Mouse (Mus musculus) layer of hippocampus, adult 18-20 months (tissue): Measurements from ENCODE around the gene Hdac4. TPM values are rescaled to one million over a fixed set of nuclear protein-coding genes. Genes with fewer than 3 reads are reported as not detected.
A peak's percentile ranks its signal among the peaks of the same experiment; 100 is the strongest.

Experiments
- DNase-seq, 2 experiments: peaks; one replicate each; pipeline ENCODE4 v3.0.0; 2022; ENCODE audit warnings: low spot score in 2 of 2
- total RNA-seq, 2 experiments: library from RNA; stranded (reverse); gene quantifications; 2 replicates each; pipeline ENCODE4 v1.2.3; 2021

The Hdac4 gene
- total RNA-seq, 2 experiments from 2014 or later: 110 to 113 TPM

DNA sequence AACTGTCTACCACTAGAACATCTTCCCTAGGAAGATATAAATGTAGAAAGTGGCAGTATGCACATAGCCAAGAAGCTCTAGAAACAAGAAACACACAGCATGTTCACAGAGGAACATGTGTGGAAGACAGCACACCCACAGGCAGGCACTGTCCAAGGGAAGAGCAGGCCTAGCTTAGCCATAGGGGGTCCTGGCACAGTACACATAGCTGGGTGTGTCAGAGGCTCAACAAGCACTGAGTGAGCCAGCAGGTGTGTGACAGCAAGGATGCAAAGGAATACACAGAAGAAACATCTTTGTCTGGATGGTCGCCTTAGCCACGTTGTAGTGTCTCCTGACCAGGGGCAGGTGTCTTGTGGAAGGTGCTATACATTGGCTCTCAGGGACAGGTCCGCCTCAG is 132.2 kb downstream of the Hdac4 start:
- DNase-seq: no peak

DNA sequence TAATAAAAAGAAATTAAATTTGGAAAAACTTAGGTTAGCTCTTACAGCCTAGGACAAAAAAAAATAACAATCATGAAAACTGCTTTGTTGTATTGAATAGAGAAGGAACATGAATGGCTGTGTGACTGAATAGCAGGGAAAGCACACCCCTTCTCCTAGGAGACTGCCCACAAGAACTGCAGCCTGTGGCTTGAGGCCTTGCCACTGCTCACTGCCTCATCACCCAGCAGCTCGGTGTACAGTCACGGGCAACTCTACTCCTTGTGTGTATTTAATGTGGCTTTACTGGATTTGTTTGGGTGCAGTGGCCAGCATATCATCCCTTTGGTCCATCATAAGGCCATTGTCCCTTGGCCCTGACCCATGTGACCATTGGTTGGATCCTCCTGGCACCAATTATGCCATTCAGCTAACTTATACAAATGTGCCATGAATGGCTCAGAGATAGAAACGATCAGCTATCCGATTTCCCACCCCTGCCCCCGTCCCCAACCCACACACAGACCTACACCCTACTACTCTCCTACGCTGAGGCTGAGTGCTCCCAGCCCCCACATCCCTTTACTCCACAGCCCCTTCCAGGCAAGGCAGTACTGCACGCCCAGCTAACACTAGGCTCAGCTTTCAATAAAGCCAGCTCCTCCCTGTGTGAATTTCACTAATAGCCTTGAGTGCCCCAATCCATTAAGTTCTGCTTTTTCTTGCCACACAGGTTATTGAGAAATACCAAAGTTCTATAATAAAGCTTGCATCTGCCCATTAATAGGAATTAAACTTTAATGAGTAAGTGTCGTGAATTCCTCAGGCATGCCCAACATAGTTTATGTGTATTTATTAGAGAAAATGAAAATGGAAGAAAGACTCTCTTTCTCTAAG is 134.1 kb downstream of the Hdac4 start:
- DNase-seq: no peak

DNA sequence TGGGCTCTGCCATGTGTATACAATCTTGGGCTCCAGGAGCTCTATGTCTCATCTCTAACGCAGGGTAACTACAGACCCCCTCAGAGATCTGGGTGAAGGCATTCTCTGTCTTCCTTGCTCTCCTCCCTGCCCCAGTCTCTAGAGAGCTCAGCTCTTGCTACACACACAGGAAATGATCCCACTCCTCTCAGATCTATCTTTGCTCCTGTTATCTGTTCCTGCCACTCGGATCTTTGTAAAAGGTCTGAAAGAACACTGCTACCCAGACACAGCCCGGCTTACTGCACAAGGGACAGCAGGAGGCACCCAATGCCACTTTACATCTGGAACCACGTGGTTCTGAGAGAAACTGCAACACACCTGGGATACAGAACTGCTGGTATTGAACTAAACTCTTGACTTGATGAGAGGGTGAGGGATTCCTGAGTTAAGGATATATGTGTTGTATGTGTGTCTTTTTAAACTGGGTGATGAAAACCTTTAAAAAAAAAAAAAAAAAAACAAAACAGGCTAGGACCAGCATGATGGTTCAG is 134.9 kb downstream of the Hdac4 start:
- DNase-seq: no peak

DNA sequence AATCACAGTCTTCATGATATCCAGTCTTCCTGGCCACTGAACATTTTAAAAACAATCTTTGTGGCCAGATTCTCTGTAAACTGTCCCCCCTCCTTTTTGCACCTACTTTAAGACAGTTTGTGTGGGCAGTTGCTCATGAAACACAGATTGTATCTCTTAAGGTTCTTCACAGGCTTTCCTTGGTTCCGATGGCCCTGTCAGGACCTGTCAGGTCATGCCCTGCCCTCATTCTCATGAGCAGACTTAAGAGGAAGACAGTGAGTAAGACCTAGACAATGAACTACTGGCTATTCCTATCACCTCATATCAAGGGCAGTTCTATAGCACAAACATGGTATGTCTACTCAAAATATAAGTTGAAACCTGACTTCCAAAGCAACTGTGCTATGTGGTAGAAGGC is 135.9 kb downstream of the Hdac4 start:
- DNase-seq: no peak

DNA sequence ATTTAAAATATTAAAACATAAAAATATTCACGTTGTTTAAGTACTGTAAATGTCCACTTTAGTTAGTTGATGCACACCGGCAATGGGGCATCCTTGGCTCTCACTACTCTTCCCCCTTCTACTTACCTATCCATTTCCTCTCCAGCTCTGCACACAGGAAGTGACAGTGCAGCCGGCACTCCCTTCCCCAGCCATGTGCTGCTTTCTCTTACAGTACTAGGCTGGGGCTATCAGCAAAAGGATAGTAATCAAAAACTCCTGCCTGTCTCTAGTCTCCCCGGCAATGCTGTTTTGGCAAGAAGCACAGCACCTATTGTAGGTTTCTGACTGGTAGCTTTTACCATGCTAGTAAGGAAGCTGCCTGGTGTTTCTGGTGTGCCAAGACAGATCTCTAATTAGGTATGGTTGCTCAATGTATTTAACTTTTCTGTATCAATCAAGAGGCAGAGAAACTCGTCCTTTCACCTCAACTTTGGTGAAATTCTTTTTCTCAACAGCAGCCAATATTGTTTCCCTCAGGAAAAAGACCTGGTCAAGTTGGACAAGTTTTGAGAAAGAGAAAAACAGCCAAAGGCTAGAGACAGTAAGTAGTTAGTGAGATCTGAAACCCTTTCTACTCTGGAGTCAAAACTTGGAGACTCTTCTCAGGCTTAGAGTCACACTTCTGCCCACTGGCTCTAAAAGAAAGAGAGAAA is 136.6 kb downstream of the Hdac4 start:
- DNase-seq: no peak

DNA sequence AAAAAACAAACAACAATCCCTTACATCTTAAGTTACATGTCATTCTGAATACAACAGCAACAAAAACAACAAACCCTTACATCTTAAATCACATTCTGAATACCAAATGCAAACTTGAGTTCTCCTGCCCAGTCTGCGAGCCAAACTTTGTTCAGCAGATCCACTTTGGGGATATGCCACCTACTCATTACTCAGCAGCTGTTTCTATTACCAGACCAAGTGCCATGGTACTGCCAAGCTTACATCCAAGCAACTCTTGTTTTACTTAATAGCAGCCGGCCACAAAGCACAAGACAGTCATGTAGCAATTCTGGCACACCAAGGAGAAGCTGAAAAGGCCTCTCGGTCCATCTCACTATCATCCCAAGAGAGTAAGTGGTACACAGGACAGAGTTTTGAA is 138.4 kb downstream of the Hdac4 start:
- peak in 1 of 2 experiments; percentile 39 for DNase-seq

DNA sequence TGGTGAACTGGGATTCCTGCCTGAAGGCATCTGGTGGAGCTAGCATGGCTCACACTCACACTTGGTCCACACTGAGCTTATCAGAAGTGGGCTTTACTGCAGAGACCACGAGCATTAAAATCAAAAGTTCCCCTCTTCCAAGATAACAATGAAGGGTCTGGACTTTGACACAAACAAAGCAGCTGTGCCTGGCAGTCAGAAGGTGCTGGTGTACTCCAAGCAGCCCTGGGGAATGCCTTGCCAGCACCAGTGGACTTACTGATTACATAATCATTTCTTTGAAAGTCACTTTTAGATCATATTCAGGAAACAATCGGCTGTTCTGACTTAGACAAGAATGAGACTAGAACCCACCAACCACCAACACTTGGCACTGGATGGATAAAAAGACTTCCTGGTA is 140.3 kb downstream of the Hdac4 start:
- no peak for DNase-seq

DNA sequence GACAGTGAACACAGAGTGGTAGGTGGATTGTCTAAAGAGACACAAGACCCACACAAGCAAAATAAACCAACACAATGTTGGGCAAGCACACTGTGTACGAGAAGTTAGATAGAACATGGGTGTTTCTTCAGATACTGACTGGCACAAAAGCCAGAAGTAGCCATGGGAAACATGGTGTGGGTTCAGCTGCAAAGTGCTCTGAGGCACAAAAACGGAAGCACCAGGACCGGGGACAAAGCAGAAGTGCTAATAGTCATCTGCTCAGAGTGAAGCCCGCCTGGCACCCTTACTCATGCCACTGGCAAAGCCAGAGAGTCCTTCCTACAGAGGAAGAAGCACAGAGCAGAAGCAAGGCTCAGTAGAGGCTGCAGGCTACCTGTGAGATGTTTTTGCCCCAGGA is 143.3 kb downstream of the Hdac4 start:
- DNase-seq: no peak

DNA sequence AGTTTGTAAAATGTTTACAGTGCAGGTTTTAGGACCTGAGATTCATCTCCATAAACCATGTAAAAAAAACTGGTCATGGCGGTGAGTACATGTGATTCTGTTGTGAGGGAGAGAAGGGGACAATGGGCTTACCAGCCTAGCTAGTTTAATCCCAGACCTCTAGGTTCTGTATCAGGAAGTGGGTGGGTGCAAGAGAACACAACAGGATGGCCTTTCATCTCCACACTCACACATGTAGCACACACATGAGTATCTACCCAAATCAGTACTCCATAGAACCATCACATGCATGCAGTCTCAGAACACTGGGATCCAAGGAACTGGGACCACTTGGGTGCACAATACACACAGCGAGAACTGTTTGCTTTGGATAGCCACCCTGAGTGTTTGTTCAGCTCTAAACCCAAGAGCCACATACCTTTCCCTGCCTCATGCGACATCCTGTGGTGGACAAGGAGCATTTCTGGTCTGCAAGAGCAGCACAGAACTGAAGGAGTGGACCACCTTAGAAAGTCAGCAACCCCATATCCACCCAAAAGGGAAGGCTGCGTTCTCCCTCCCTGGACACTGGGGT is 143.9 kb downstream of the Hdac4 start:
- no peak for DNase-seq

DNA sequence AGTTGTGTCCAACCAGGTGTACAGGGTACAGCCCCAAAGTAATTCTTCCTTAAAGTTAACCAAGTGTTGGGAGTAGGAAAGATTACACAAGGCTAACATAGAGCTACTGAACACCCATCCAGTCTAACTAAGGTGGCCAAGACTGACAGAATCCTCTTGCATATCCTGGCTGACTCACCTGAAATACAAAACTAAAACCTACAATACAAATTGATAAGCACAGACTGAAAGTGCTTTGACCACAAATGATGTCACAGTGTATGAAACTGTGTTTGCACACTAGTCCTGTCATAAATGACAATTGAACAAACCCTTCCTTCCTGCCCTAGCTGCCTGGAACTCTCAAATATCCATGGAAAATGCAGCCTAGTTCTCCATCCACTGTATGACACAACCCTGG is 144.5 kb downstream of the Hdac4 start:
- DNase-seq: no peak

DNA sequence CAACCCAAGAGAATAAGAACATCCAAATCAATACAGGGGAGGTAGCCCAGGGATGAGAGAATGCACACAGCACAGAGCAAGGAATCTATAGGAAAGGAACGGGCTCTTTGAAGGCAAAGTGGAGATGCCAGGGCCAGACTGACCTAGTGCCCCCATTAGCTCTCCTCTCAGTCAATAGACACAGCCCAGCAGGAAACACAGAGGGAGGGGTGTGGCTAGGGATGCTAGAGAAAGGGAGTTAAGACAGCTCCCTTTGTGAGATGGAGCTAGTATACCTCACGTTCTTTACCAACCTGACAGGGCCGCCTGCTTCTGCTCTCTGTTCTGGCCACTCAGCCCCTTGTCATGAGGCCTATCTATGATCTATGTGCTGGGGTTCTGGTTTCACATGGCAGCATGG is 144.9 kb downstream of the Hdac4 start:
- DNase-seq: no peak

DNA sequence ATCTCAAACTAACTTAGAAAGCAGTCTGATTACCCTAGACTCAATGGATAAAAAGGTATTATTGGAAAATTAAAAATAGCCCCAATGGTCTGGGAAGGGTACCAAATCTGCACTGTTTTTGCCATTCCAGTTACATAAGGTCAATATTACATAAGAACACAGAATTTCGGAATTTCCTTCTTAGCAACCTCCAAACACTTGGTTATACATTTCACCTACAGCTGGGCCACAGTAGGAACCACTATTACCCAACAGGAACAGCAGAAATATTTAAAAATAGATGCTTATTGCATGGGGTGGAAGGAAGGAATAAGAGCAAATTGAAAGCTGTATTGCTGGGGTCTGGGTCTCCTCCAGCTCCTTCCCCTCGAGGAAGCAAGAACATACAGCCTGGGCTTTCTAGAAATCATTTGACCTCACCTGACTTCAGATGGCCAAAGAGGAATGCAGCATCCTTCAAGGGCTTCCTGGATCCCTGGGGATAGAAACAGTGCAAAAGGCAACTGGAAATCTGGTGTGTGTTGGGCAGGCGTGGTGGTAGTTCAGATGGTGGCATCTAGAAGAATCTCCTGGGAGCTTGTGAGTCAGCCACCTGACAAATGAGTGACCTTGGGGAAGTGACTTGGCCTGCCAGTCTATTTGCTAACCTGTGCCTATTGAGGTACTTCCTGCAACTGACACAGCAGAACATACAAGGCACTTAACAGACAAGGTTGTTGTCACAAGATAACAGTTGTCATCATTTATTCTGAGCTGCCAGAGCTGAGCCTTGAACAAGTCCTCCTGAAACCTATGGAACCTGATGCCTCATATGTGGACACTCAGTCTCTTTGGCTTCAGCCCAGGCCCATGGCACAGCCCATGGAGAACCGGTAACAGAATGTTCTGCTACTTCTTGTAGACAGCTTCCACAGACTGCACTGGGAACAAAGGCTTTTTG is 146.8 kb downstream of the Hdac4 start:
- DNase-seq: no peak

DNA sequence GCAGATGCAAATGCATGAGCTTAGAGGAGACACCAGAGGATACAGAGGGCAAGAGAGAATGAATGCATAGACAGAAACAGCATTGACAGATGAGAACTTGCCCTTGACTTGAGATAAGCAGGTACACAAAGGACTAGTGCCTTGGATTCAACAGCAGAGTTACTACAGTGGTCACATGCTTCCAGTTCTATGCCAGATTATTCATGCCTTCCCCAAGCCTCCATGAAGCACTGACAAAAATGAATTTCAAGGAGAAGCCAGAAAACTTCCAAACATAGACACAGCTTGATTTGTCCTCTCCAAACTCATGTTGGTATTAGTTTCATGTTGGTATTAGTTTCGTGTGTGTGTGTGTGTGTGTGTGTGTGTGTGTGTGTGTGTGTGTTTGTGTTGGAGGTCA is 149.8 kb downstream of the Hdac4 start:
- no peak for DNase-seq

DNA sequence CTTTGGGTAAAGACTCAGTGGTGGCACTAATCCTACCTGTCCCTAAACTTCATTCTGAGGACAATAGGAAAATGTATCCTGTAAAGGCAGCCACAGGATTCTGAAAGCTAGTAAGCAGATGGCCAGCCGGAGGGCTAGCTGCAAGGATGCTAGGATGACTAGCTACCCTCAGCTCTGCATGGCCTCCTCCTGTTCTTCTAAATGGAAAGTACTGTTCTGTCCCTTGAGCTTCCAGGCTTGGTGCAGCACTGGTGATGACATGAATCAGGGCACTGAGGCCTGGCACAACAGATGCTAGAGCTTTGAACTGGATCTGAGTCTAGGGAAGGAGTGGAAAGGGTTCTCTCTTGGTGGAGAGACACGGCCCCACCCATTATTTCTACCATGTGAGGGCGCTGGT is 150.6 kb downstream of the Hdac4 start:
- DNase-seq: no peak

DNA sequence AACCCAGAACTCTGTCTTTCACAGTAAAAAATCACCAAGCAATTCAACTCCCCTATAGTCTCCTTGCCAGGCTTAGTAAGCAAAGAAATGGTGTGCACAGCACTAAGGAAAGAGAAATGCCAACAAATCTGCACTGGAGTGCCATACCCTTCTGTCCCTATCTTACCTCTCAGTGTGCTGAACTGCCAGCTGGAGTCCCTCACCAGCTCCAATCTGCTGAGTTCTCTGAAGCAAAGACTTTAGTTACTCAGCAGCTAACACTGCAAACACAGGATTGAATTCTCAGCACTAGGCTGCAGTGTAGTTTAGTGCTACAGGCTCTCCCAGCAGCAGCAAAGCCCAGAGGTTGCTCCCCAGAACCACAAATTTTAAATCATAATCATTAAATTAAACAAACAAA is 151.5 kb downstream of the Hdac4 start:
- peak; percentile 22 to 58 for DNase-seq

DNA sequence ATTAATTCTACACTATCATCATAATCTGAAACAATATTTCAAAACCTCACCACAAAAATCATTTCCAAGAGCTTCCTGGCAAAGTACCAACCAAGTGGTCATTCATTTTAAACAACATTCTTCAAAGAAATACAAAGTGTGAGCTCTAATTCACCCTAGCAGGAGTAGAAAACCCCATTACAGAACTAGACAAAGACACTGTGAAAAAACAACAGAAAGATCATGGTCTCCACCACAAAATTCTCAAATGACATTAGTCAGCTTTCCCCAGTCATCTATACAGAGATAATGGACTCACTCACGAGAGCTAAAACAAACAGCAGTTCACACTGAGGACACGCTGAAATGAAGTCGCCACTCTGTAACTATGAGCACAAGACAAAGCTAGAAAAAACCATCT is 153.4 kb downstream of the Hdac4 start:
- no peak for DNase-seq

DNA sequence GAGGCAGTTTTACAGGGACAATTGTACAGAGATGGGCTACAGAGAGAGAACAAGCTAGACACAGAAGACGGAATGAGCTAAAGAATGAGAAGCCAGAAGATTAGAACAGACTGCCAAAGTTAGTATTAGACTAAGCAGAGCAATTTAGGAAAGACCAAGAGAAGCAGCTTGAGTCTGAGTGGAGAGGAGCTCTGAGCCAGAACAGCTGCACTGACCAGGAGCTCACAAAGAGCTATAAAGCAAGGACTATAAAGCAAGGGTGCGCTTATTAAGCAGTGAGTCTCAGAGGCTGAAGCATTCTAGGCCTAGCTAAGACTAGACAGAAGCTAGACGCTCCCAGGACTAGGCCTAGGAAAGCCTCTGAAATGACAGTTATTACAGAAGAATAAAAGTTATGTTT is 154.2 kb downstream of the Hdac4 start:
- no peak for DNase-seq

DNA sequence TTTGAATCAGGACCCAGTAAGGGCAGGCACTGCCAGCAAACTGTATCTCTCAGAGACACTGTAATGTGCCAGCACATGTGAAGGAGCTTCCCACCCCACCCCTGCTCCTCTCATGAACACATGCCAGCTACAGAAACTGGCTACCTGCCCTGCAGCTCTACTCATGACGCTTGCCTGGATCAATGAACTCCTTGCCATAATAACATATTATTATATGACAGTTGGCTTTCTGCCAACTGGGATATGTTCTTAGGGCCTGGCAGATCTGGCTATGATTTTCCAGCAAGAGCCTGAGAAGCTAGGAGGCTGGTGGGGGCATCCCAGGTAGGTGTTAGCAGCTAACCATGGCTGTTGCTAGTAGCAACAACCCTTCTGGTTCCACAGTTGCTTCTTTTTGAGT is 156.8 kb downstream of the Hdac4 start:
- DNase-seq: peak in 1 of 2 experiments; percentile 50

DNA sequence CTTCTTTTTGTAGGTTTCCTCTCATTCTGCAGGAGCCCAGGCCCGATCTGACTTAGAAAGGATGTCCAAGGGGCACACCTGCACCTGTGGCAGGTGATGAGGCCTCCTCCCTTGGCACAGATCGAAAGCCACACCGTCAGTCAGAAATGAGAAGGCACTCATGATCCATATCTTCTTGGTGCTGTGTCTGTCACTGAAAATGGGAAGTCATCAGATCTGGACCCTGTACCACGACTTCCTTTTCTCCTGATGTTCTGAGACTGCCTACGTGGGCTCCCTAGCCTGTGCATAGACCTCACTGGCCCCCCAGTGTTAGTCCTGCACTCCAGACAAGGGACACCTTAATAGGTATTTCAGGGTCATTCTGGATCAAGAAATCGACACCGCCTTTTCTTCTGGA is 158.5 kb downstream of the Hdac4 start:
- no peak for DNase-seq

DNA sequence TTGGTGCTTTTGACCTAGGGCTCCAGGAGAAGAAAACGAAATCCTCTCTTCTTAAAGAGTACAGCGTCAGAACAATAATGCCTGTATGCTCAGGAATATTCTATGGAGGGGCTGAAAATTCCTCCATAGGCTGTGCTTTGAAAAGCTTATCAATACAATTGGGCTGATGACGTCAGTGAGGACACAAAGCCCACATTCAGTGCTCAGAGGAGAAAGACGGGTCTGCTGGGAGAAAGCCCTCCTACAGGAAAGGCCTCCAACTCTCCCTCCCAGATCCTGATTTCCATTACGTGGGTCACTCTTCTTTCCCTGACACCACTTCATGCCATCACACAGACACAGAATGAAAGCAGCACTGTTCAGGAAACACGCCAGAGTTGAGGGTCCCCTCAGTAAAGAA is 159.7 kb downstream of the Hdac4 start:
- no peak for DNase-seq

DNA sequence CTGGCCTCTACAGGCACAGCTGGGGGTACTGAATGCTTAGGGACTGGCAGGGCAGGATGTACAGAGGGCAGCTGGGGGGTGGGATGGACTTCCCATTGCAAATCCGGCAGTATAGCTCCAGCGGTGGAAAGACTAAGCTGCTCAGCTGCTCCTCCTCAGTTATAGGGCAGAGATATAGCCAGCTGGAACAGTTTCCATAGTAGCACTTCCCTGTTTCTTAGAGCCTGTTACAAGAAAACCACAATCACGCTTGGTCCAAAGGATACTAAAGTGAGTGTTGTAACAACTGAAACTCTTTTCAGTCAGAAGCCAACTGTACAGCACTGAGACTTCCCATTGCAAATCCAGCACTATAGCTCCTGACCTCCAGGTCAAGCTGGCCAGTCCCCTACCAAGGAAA is 161.3 kb downstream of the Hdac4 start:
- DNase-seq: no peak
